Mouse (Mus musculus) embryo, embryonic 10 days (tissue): ENCODE results near the gene Man2a2.
A peak's percentile ranks its signal among the peaks of the same experiment; 100 is the strongest.

Experiments
- DNase-seq: peaks from one replicate; pipeline ENCODE4 v3.0.0-alpha.2; 2015; ENCODE audit warnings: low spot score

The Man2a2 gene

GRCm38 (mm10) chr7:80369461-80369860 is 1.7 kb downstream of the Man2a2 start:
- DNase-seq: no peak

- DNase-seq: no peak
Measured at GRCm38 (mm10) chr7:80368635-80369421, 2.3 kb downstream of the Man2a2 start.

- DNase-seq: no peak
Measured at GRCm38 (mm10) chr7:80368009-80368408, 3.2 kb downstream of the Man2a2 start.

GRCm38 (mm10) chr7:80367232-80367631 is 3.9 kb downstream of the Man2a2 start:
- DNase-seq: no peak

- no peak for DNase-seq
Measured at GRCm38 (mm10) chr7:80365759-80366158, 5.4 kb downstream of the Man2a2 start.

GRCm38 (mm10) chr7:80360435-80360834 is 10.7 kb downstream of the Man2a2 start:
- no peak for DNase-seq

- no peak for DNase-seq
Measured at GRCm38 (mm10) chr7:80358039-80358438, 13.1 kb downstream of the Man2a2 start.

GRCm38 (mm10) chr7:80357156-80357555 is 14.0 kb downstream of the Man2a2 start:
- peak; percentile 62 for DNase-seq

GRCm38 (mm10) chr7:80356351-80356750 is 14.8 kb downstream of the Man2a2 start:
- DNase-seq: no peak

- no peak for DNase-seq
Measured at GRCm38 (mm10) chr7:80352920-80353319, 18.3 kb downstream of the Man2a2 start.

- DNase-seq: no peak
Measured at GRCm38 (mm10) chr7:80350808-80351207, 20.4 kb downstream of the Man2a2 start.

GRCm38 (mm10) chr7:80347670-80348586 is 23.2 kb downstream of the Man2a2 start:
- no peak for DNase-seq

- no peak for DNase-seq
Measured at GRCm38 (mm10) chr7:80346830-80347229, 24.3 kb downstream of the Man2a2 start.

GRCm38 (mm10) chr7:80346173-80346572 is 25.0 kb downstream of the Man2a2 start:
- DNase-seq: no peak

- DNase-seq: no peak
Measured at GRCm38 (mm10) chr7:80343270-80344018, 27.7 kb downstream of the Man2a2 start.

- DNase-seq: peak; percentile 91
Measured at GRCm38 (mm10) chr7:80342858-80343257, 28.3 kb downstream of the Man2a2 start, which contains the start of gene Hddc3. Hddc3 (plus strand) TSS chr7:80343104.

GRCm38 (mm10) chr7:80341793-80342192 is 29.4 kb downstream of the Man2a2 start:
- DNase-seq: no peak

GRCm38 (mm10) chr7:80340793-80341192 is 30.4 kb downstream of the Man2a2 start, which contains the start of gene Unc45a:
Unc45a (minus strand) TSS chr7:80341005.
- DNase-seq: peak; percentile 81

GRCm38 (mm10) chr7:80339793-80340628 is 31.2 kb downstream of the Man2a2 start:
- peak; percentile 98 for DNase-seq

GRCm38 (mm10) chr7:80339371-80339770 is 31.8 kb downstream of the Man2a2 start:
- DNase-seq: peak; percentile 44

- DNase-seq: no peak
Measured at GRCm38 (mm10) chr7:80336932-80337331, 34.2 kb downstream of the Man2a2 start.
